Mouse (Mus musculus) cerebellum, postnatal 4 days (tissue): ENCODE results near the gene Stpg2.
"Not testable (repeated sequence)": the region's sequence is repeated elsewhere in the genome, so short reads cannot be mapped to it uniquely, and the experiment has no call there.

Experiments used
- DNase-seq, 2 experiments: peaks; one replicate each; pipeline ENCODE4 v3.0.0; 2022; ENCODE audit warnings: low spot score in 2 of 2, mixed read lengths in 1 of 2

Stpg2 gene

GRCm38 (mm10) chr3:139419142-139419541, 213.6 kb downstream of the Stpg2 start:
- no peak for DNase-seq

DNA sequence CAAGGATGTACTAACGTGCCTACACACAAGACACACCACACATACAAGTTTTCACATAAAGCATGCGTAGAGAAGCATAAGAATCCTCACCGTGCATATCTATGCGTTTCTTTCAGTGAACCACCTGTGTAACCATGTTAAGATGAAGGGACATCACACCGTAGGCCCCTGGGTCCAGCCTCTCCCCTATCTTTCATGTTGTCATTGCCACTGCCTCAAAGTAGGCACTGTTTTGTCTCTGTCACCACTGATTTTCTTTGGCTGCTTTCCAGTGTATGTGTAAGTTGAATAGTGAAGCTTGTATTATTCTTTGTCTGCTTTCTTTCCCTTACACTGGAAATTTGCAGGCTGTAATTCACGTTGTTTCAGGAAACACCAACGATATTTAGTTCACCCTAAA, 236.7 kb downstream of the Stpg2 start:
- no peak for DNase-seq

GRCm38 (mm10) chr3:139495939-139496338, 290.4 kb downstream of the Stpg2 start:
- DNase-seq = no peak

- DNase-seq = no peak
Observed at GRCm38 (mm10) chr3:139502216-139502615, 296.7 kb downstream of the Stpg2 start.

- peak in 1 of 2 experiments; percentile 16 for DNase-seq
Observed at GRCm38 (mm10) chr3:139509275-139509985, 303.9 kb downstream of the Stpg2 start.

- DNase-seq = no peak
Observed at GRCm38 (mm10) chr3:139578496-139578895, 373.0 kb downstream of the Stpg2 start.

DNA sequence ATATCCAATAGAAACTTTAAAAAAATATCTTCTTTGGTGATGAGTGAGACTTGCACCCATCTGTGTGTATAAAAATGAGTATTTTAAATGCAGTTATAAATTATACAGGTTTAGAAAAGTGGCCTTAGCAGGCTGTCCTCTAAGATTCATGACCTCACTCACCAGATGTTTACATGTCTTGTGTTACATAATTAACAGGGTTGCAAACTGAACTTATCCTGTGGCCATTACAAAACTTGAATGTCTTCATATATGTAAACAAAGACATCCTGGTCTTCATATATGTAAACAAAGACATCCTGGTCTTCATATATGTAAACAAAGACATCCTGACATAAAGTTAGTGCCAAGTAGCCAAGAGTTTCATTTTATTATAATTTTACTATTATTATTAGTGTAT, 375.8 kb downstream of the Stpg2 start:
- DNase-seq = no peak

DNA sequence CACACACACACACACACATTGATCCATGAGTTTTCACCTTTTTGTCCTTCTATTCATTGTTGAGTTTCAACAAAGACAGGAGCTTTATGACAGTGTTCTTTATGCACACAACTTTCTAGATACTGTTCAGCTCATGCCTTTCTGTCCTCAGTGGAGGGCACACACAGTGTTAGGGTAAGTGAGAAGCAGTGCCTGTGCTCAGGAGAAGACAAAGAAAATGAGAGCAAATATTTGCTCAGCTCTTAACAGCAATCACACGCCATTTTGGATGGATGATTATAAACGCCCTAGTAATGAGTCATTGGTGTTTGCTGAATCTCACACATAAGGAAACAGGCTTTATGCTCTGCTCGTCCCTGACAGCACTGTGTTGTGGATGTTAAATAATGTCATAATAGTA, 394.0 kb downstream of the Stpg2 start:
- no peak for DNase-seq

- DNase-seq = not testable (repeated sequence)
Observed at GRCm38 (mm10) chr3:139608267-139608666, 402.8 kb downstream of the Stpg2 start.

DNA sequence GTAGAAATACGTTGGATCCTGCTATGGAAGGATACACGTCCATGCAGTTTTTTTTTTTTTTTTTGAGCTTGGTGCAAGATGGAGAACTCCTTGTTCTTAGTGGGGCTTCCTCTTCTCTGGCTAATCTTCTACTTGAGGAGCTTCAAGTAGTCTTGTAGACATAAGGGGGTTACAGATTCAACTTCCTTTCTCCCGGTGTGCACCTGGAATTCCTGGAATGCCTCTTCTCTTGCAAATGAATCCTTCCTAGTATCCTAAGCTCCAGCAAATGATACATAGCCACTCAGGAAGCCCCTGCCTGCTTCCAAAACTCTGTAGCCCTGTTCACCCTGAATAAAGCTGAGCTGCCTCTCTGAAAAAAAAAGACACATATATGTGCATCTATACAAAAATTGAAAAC, 409.1 kb downstream of the Stpg2 start:
- DNase-seq = no peak

DNA sequence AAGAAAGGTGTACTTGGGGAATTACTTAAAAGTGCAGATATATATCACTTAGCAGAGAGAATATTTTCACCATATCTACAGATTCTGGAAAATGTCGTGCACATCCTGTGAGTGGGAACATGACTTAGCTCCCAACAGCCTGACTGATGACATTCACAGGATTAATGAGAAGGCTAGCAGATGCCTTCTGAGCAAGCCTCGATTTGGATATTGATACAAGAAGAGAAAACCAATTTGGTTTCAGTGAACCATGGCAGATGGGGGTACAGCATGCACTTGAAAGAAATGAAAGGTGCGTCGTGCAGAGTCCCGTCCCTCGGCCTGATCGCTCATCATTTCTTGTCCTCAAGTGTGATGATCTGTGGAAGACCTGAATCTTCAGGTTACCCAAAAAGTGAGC, 410.3 kb downstream of the Stpg2 start:
- no peak for DNase-seq

GRCm38 (mm10) chr3:139637887-139638286, 432.4 kb downstream of the Stpg2 start:
- no peak for DNase-seq

DNA sequence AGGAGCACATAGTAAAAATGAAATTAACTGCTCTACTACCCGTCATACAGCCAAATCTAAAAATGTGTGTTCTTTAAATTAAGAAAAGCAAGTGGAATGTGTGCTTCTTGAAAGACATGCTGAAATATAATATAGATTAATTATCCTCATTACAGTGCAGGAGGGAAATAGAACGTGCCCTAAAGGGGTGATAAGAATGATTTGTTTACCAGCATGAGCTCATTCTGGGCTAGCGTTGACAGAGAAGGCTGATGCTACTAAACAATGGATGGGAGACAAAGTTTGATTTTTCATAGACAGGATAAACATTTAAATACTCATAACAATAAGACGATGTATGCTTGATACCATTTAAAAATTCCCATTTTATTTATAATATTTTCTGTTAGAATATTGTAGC, 446.0 kb downstream of the Stpg2 start:
- DNase-seq = no peak

GRCm38 (mm10) chr3:139659416-139659815, 453.9 kb downstream of the Stpg2 start:
- DNase-seq = no peak

GRCm38 (mm10) chr3:139662241-139662640, 456.7 kb downstream of the Stpg2 start:
- DNase-seq = no peak

- no peak for DNase-seq
Observed at GRCm38 (mm10) chr3:139663712-139664245, 458.3 kb downstream of the Stpg2 start.

GRCm38 (mm10) chr3:139665047-139665446, 459.6 kb downstream of the Stpg2 start:
- no peak for DNase-seq

GRCm38 (mm10) chr3:139676192-139676591, 470.7 kb downstream of the Stpg2 start:
- DNase-seq = no peak

GRCm38 (mm10) chr3:139676723-139677122, 471.2 kb downstream of the Stpg2 start:
- DNase-seq = no peak

DNA sequence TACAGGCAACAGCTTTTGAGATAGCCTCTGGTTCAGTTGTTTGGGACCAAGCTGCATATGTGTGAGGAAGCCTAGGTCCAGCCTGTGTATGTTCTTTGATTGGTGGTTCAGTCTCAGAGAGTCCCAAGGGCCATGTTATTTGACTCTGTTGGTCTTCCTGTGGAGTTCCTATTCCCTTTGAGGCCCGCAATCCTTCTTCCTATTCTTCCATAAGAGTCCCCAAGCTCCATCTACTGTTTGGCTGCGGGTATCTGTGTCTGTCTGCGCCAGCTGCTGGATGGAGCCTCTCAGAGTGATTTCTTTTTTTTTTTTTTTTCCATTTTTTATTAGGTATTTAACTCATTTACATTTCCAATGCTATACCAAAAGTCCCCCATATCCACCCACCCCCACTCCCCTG, 498.7 kb downstream of the Stpg2 start:
- not testable (repeated sequence) for DNase-seq

DNA sequence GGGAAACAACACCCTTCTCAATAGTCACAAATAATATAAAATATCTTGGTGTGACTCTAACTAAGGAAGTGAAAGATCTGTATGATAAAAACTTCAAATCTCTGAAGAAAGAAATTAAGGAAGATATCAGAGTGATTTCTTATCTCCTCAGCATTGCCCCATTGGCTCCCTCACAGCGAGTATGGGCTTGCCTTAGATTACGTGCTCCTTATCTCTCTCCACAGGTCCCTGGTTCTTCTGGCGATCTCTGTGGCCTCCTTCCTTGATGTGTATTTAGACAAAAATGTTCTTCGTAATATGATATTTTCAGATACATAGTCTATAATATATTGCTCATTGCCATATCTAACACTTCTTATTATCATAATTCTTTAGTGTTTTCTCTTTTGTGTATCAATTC, 501.9 kb downstream of the Stpg2 start:
- DNase-seq = not testable (repeated sequence)

DNA sequence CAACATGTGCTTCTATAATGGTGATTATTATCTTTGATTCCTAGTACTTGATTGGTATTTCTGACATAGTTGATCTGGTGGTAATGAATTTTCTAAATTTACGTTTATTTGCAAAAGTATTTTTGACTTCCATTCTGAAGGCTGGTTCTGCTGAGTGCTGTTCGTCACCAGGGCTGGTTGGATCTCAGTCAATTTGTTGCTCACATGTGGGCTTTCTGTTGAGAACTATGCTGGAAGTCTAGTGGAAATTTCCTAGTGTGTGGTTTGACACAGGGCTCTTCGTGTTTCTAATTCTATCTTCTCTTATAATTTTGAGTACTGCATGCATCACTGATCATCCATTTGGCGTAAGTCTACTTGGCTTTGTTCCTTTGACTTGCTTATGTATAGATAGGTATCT, 504.3 kb downstream of the Stpg2 start:
- DNase-seq = no peak

- DNase-seq = no peak
Observed at GRCm38 (mm10) chr3:139728751-139729150, 523.3 kb downstream of the Stpg2 start.

DNA sequence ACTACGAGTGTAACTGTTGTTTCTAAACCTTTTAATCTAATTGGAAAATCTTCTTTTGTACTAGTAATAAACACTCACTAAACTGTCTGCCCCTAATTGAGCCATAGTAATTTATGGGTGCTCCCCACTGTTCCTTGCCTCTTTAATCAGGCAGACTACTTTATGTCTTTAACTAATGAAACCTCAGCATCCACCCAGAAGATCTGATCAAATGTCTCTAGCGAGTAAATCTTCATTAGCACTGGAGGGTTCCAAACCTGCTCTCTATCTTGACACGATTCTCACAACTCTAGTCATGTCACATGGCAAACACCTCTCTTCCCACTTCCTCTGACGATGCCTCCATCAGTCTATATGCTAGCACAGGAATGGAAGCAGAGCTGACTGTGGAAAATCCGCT, 523.8 kb downstream of the Stpg2 start:
- no peak for DNase-seq
